Mouse (Mus musculus) neutrophil, adult 5-6 weeks (primary cell): ENCODE measurements around the gene H2-Aa. TPM values are rescaled to one million over a fixed set of nuclear protein-coding genes. Genes with fewer than 3 reads are reported as not detected.
A peak's percentile ranks its signal among the peaks of the same experiment; 100 is the strongest.
"Not testable (repeated sequence)": the region's sequence is repeated elsewhere in the genome, so short reads cannot be mapped to it uniquely, and the experiment has no call there.

ENCODE experiments used
- ATAC-seq: fragments of 151-379, 151-347 bp; 2 replicates; pipeline ENCODE4 v1.8.0; 2017; ENCODE audit warnings: mild to moderate bottlenecking, moderate TSS enrichment; ENCODE audit not compliant: insufficient number of reproducible peaks, poor library complexity, low FRiP score, severe bottlenecking; ENCODE audit errors: extremely low read depth
- total RNA-seq: library from RNA; stranded (forward); fragments of 200-1000 nt; gene quantifications from 2 replicates; pipeline ENCODE4 v1.2.3, GENCODE M21; 2017

Gene H2-Aa
- total RNA-seq, result 2,237 and 2,269 TPM in 2 replicates

DNA sequence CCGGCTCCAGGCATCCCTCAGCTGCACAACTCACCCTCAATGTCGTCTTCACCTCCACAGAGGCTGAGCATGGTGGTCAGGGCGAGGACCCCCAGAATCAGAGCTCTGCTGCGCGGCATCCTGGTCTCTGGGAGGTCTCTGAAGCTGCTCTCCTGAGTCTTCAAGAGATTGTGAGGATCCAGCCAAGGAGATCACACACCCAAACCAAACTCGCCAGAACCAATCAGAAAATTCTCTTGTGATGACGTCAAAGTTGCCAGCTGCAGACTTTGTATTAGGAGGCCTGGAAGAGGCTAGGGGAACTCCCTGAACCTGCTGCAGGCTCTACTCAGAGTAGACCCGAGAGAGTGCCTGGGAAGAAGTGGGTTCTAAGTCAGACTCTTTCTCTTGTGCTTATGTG is at the start of gene H2-Aa:
H2-Aa (minus strand) TSS at position 176 of the 400 bp plus-strand sequence.
- peak; percentile 69 for ATAC-seq

DNA sequence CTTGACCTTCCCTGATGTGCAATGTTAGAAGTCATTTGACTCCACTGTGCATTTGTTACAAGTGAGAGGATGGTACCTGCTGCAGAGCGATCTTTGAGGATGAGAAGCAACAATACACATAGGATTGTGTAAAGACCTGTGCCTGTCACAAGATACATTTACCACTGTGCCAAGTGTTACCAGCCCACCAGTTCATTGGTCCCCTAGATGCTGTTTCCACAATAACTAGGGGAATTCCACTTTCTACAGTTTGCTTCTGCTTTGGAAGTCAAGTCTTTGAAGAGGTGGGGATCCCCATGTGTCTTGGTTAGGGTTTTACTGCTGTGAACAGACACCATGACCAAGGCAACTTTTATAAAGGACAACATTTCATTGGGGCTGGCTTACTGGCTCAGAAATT is 43.6 kb upstream of the H2-Aa start:
- no peak for ATAC-seq

DNA sequence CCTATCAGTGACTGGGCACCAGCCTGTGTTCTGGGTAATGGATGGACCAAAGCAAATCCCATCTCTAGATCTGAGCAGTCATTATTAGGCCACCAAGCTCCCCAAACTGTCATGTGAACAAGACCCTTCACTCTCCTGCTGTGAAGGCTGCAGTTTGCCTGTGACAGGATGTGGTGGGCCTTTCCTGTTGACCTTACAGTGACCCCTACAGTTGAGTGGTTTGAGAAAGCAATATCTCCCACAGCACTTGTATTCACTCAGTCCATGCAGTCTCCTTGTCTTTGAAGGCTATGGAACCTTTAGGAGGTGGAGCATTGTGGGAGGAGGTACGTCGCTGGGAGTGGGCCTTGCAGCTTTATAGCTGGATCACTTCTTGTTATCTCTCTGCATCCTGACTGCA is 42.2 kb upstream of the H2-Aa start:
- ATAC-seq, result peak; percentile 55

DNA sequence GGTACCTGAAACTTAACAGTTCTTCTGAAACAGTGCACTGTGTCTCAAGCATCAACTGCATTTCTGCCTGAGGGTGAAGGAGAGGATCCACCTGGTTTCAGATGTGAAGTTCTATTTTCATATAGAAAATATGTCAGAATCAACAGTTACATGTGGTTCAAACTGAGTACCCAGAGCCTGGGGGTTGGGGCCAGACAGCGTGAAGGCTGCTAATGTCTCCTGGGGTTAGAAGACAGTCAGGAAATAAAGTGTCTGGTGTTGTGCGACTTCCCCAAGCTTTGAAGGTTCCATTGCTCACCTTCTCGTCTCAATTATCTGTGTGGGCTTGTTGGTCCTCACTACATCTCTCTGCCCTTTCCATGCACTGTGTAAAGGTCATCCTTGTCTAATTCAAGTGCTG is 38.8 kb upstream of the H2-Aa start:
- ATAC-seq, result no peak

DNA sequence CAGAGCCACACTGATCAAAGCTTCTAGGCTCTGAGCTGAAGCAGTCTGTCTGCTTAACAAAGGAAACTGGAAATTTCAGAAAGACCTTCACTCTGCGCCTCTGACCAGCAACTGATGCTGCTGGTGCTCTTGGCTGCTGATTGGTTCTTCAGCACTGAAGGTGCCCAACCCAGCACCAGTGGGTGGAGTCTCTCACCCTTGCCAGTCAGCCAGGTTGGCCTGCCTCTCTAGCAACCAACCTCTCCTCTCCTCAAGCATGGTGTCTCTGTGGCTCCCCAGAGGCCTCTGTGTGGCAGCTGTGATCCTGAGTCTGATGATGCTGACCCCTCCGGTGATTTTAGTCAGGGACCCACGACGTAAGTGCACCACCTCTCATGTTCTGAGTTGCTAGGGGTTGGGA is 37.8 kb upstream of the H2-Aa start, which contains the start of gene H2-Eb2:
H2-Eb2 (plus strand) TSS at position 230 of the 400 bp plus-strand sequence.
- peak; percentile 91 for ATAC-seq

DNA sequence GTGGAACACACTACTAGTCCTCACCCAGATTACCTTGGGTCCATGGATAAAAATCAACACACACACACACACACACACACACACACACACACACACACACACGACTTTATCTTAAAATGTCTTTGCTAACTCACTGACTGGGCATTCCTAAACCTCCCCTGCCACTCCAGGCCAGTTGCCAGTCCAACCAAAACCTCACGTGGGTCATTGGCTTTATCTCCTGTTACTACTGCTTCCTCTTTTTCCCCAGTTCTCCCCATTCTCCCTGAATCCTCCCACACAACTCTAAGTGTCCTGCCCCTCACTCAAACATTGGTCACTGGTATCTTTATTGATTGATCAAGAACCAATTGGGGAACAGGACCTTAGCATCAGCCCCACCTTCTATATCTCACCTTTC is 29.7 kb upstream of the H2-Aa start:
- no peak for ATAC-seq

DNA sequence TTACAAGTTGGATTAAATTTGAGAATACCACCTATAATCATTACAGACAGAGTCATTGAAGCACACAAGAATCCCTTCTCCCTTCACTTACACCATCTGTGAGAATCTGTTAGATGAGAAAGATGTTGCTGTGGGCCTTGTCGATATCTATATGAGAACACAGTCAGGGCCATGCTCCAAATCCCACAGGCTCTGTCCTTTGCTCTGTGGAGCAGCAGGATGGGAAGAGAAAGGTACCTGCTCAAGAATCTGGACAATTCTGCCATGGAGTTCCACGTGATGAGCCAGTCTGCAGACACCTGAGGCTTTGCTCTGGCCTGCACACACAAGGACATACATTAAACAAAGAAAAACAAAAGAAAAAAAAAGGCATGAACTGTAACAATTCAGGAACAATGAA is 29.1 kb upstream of the H2-Aa start:
- ATAC-seq, result no peak

DNA sequence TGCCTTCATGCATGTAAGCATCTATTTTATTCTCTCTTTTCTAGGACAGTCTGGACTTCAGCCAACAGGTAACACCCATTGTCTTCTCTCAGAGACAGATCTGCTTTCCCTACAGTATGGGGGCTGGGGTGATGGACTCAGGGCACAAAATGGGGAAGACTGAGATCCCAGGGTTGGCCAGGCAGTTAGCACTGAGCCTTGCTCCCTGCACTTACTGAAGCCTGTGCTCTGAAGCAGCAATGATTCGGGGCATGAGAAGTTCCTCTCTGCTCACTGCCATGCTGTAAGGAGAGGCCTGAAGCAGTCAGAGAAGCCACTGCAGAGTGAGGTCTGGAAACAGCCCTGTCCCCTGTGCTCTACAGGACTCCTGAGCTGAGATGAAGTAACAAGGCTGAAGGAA is 27.9 kb upstream of the H2-Aa start:
- ATAC-seq, result no peak

DNA sequence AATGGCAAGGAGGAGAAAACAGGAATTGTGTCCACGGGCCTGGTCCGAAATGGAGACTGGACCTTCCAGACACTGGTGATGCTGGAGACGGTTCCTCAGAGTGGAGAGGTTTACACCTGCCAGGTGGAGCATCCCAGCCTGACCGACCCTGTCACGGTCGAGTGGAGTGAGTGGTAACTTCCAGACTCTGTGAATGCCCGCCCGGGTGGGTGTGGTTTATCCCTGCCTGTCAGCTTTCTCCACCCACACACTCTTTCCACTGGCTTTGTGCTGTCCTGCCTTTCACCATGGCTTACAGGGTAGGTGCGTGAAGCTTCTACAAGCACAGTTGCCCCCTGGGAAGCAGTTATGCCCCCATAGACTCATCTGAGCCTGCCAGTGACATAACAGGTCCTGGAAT is 26.7 kb upstream of the H2-Aa start:
- ATAC-seq, result no peak

DNA sequence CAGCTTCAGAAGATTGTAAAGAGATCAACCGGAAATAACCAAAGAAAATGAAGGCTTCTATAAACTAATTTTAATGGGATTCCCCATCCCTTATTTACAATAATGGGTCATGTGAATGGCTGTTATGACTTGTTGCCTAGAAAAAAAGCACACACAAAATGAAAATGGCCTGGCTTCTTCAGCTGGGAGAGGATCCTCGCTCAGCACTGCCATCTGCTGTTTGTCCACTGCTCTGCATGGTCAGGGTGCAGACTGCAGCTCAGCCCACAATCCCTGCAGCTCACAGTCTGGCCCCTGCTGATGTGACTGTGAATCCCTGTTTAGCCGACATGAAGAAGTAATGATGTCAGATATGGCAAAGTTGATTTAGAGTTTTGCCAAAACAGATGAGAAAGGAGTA is 25.8 kb upstream of the H2-Aa start:
- ATAC-seq, result peak; percentile 69

DNA sequence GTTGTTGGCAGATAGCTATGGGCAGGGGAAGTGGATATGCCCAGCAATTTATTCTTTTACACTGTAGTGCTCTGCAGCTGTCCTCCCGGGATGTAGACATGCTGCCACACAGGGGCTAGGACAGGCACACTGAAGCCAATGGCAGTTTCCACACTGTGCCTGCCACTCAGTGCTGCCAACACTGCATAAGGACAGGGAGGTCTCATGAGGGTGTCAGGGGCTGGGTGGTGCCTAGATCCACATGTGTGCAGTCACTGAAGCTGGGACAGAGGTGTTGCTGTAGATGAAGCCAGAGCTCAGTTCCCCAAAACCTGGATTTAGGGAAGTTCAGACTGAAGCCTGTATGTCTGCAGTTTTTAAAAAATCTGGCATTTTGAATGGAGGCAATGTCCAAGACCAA is 24.6 kb upstream of the H2-Aa start:
- no peak for ATAC-seq

DNA sequence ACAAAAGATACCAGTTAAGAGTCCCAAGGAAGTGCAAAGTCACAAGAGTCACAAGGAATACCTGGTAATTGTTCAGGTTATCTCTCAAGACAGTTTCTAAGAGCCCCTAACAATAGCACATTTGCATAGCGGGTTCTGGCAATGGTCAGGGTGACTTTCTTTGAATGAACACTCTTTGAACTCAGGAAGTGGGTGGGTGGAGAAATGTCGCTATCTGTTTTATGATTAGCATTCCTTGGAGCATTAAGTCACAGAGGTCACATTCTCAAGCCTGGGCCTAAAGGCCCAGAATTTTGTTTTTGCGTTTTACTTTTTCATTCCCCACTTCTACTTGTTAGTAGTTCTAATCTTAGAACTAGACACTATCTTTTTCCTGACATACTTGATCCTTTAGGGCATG is 22.9 kb upstream of the H2-Aa start:
- ATAC-seq, result not testable (repeated sequence)

DNA sequence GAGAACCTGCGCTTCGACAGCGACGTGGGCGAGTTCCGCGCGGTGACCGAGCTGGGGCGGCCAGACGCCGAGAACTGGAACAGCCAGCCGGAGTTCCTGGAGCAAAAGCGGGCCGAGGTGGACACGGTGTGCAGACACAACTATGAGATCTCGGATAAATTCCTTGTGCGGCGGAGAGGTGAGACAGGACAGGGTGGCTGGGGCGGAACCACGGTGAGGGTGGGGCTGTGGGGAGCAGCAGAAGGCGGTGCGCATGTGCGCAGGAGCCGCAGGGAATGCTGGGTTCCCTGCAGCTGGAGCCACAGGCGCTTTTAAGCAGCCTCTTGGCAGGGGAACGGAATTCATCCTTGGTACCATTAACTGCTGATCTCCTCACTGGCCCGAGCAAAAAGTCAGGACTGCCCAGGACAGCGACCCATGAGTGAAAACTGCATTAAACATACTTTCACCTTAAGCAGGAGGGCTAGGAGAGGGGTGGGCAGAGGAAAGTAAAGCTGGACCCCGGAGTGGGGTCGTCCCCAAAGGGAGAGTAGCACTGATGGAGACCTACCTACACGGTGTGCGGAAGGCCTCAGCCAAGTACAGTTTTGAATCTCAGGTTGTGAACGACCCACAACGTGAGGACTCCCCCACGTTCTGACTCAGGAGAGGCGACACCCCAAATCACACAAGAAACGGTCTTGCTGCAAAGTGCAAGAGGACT is 22.2 kb upstream of the H2-Aa start:
- ATAC-seq, result no peak

DNA sequence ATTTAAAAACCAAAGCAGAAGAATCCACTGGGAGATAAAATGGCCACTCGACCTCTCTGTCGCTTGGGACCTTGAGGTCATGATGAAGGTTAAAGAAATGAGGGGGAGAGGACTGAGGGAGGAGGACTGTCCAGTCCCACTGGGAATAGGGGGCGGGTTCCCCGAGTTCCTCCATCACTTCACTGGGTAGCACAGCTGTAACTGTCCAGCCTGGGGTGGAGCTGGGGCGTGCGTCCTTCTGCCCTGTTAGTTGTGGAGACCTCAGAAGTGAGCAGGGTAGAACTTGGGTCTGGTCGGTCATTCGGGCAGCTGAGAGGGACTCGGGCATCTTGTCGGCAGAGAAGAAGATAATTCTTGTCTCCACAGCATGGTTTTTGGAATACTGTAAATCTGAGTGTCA is 21.6 kb upstream of the H2-Aa start:
- ATAC-seq, result no peak

DNA sequence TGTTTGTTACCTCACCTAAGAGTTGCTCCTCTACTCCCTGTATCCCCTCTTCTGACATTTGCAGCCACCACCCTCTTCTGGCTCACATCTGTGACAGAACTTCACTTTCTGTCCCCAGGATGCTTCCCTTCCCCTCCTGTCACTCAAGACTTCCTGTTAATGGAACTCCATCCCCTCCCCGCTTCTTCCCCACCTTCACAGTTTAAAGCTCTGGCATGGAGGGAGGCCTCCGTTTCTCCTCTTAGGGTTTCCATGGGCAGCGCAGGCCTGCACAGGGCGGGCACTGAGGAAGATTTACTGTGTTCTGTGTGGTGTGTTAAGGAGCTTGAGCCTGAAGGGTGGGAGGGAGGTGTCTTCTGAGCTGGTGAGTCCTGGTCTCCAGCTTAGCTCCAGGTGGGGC is 20.5 kb upstream of the H2-Aa start:
- no peak for ATAC-seq

DNA sequence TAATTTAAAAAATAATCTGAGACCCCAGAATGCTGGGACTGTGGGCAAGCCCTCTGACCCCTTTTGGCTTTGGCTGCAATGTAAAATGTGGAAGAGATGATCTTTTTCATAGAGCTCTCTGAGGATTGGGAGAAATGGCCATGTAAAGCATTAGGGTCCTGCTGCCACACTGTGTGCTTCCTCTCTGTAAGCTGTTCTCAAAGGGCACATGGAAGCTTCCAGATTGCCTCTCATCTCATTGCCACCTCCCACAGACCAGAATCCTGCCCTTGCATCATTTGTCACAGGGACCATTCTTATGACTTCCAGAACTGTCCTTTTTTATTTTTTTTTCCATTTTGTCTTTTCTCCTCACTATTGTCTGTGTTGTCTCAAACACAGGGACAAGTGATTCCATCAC is 19.6 kb upstream of the H2-Aa start:
- ATAC-seq, result no peak

DNA sequence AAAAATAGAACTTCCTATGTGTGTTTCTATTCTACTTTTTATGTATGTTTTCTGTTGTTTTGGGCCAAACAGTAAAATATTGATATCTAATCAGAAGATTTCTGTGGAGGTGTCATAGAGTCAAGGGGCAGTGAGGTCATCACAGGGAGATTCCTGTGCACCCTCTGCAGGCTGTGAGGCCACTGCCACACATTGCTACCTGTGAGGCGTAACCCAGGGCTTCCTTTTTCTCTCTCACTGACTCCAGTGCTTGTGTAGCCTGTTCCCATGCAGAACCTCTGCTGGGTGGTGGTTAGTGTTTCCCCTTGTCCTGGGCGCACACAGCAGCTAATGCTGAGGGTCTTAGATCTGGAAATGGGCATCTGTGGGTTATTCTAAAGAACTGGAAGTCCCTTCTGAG is 18.8 kb upstream of the H2-Aa start:
- no peak for ATAC-seq

DNA sequence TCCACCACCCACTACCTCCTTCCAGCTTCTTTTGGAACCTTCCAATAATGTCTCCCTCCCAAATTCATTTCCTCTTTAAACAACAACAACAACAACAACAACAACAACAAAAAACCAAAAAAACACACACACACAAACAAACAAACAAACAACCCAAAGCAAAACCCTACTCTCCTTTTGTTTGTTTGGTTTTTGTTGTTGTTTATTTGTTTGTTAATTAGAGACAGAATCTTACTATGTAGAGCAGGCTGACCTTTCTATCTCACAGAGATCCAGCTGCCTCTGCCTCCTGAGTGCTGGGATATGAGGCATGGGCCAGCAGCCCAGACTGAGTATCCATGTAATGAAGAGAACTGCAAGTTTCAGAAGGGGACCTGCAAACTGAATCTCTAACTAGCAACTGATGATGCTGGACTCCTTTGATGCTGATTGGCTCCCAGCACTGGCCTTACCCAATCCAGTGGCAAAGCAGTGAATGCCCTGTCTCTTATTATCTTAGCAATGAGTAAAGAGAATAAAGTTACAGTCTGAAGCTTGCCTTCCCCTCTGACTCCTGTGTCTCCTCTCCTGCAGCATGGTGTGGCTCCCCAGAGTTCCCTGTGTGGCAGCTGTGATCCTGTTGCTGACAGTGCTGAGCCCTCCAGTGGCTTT is 17.9 kb upstream of the H2-Aa start, which contains the start of gene H2-Eb1:
H2-Eb1 (plus strand) TSS at position 488 of the 651 bp plus-strand sequence.
- peak; percentile 57 for ATAC-seq

DNA sequence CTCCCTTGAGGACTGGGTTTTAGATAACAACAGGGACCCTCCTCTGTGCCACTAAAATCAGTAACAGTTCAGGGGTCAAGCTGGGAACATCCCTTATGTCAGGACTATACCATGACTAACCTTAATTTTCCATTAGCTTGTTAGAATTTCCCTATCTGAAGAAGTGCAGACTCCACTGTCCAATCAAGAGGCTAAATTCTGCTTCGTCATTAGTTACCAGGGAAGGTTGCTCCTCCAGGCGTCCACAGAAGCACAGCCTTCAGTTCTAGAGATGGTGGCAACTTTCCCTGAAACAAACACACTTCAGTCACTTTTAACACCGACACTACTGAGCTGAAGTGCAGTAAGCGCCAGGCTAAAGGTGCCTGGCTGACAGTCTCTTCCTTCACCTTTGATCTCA is 17.1 kb upstream of the H2-Aa start:
- ATAC-seq, result peak; percentile 52

DNA sequence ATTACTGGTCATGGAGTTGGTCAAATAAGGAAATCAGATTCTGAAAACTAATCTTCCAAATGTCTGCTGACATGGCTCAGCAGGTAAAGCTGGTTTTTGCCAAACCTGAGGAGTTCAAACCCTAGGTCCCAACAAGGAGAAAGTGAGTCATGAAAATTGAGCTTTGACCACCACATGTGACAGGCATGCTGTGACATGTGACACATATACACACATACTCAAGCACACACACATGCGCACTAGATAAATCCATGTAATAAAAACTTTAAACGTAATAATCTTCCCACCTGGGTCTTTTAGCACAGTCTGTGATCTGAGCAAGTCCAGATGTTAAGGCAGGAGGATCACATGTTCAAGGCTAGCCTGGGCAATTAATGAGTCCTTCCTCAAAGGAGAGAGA is 16.2 kb upstream of the H2-Aa start:
- no peak for ATAC-seq
